Mouse (Mus musculus) gastrocnemius, postnatal 14 days (tissue): ENCODE data around the gene Ntsr1. TPM values are rescaled to one million over a fixed set of nuclear protein-coding genes. Genes with fewer than 3 reads are reported as not detected.

Experiments
- DNase-seq: peaks from one replicate; pipeline ENCODE4 v3.0.0; 2021; ENCODE audit warnings: mixed read lengths
- intact Hi-C: fragments of 180-260 bp; cut with DNase I; formaldehyde crosslinking; loops from one replicate; pipeline ENCODE4 v1.15.1; 2025; ENCODE audit warnings: low total_unique reads
- total RNA-seq, 2 experiments: library from RNA; stranded (reverse); gene quantifications; 2 replicates each; pipeline ENCODE4 v1.2.3; 2021

Ntsr1 gene
- total RNA-seq, 2 experiments from 2014 or later, result not detected

GRCm38 (mm10) chr2:180501217-180501967 lies 1.6 kb downstream of the Ntsr1 start:
- intact Hi-C loops, result no loop called here

GRCm38 (mm10) chr2:180506281-180506680 lies 6.5 kb downstream of the Ntsr1 start:
- DNase-seq, result no peak
- intact Hi-C loops, result no loop called here

More at GRCm38 (mm10) chr2:180501217-180501967, 1.6 kb downstream of the Ntsr1 start:
- DNase-seq, result no peak

- intact Hi-C loops, result no loop called here
- DNase-seq, result no peak
Measured at GRCm38 (mm10) chr2:180508455-180509115, 8.8 kb downstream of the Ntsr1 start.

- intact Hi-C loops, result no loop called here
Measured at GRCm38 (mm10) chr2:180510867-180511266, 11.1 kb downstream of the Ntsr1 start.

GRCm38 (mm10) chr2:180511875-180512661 lies 12.3 kb downstream of the Ntsr1 start:
- peak; percentile 20 for DNase-seq
- intact Hi-C loops, result no loop called here

More at GRCm38 (mm10) chr2:180510867-180511266, 11.1 kb downstream of the Ntsr1 start:
- no peak for DNase-seq

GRCm38 (mm10) chr2:180513019-180513418 lies 13.2 kb downstream of the Ntsr1 start:
- DNase-seq, result no peak
- intact Hi-C loops, result no loop called here

- intact Hi-C loops, result no loop called here
- no peak for DNase-seq
Measured at GRCm38 (mm10) chr2:180513835-180514234, 14.1 kb downstream of the Ntsr1 start.

- no peak for DNase-seq
- intact Hi-C loops, result no loop called here
Measured at GRCm38 (mm10) chr2:180521437-180522221, 21.9 kb downstream of the Ntsr1 start.

- intact Hi-C loops, result no loop called here
- DNase-seq, result no peak
Measured at GRCm38 (mm10) chr2:180522825-180523224, 23.0 kb downstream of the Ntsr1 start.

GRCm38 (mm10) chr2:180527447-180527846 lies 27.7 kb downstream of the Ntsr1 start:
- no peak for DNase-seq
- intact Hi-C loops, result no loop called here

- no peak for DNase-seq
- intact Hi-C loops, result no loop called here
Measured at GRCm38 (mm10) chr2:180527883-180528282, 28.1 kb downstream of the Ntsr1 start.

- intact Hi-C loops, result no loop called here
- DNase-seq, result no peak
Measured at GRCm38 (mm10) chr2:180530130-180530529, 30.4 kb downstream of the Ntsr1 start.

GRCm38 (mm10) chr2:180530584-180530983 lies 30.8 kb downstream of the Ntsr1 start:
- intact Hi-C loops, result no loop called here
- no peak for DNase-seq

GRCm38 (mm10) chr2:180531671-180532385 lies 32.1 kb downstream of the Ntsr1 start:
- no peak for DNase-seq
- intact Hi-C loops, result no loop called here

GRCm38 (mm10) chr2:180532386-180532995 lies 32.7 kb downstream of the Ntsr1 start:
- peak; percentile 34 for DNase-seq
- intact Hi-C loops, result no loop called here

GRCm38 (mm10) chr2:180533237-180533636 lies 33.5 kb downstream of the Ntsr1 start:
- DNase-seq, result no peak
- intact Hi-C loops, result no loop called here

GRCm38 (mm10) chr2:180543675-180544074 lies 43.9 kb downstream of the Ntsr1 start:
- DNase-seq, result no peak
- intact Hi-C loops, result no loop called here

GRCm38 (mm10) chr2:180545046-180545445 lies 45.3 kb downstream of the Ntsr1 start:
- intact Hi-C loops, result no loop called here
- no peak for DNase-seq
